Mouse (Mus musculus) heart, adult 2 months (tissue): ENCODE measurements at regions not wholly inside any gene's neighbourhood (a gene's known extent, or its start where the extent isn't known, plus 50 kb on each side); places are given as distances from the start of the nearest gene placed in this dataset.

Source experiments
- CTCF ChIP-seq: fragments of 200-600 bp; IDR thresholded peaks from 2 replicates; pipeline ENCODE4 v1.8.1; 2022; ENCODE audit warnings: antibody characterized with exemption, mild to moderate bottlenecking, moderate library complexity
- EP300 ChIP-seq: fragments of 200-500 bp; IDR thresholded peaks from 2 replicates; pipeline ENCODE4 v1.6.1; 2011; ENCODE audit warnings: low read depth, low read length, control low read depth; ENCODE audit not compliant: insufficient read depth
- POLR2A ChIP-seq: fragments of 200-500 bp; IDR thresholded peaks from 2 replicates; pipeline ENCODE4 v1.6.1; 2011; ENCODE audit warnings: mild to moderate bottlenecking, low read depth, low read length, control low read depth; ENCODE audit not compliant: insufficient read depth

- TF ChIP-seq CTCF (no peak), POLR2A (no peak), EP300 (no peak)
Observed at GRCm38 (mm10) chr16:87784405-87784994, 85.8 kb downstream of the Bach1 start.
